21 mouse cellular contexts compared by ENCODE assay signal in genomic region chr5:43279774-43280173, GRCm38 (mm10).
"Had no signal": no experiment of that assay in that cellular context is flagged by ENCODE, and none has a peak within 500 bp of the region (broad histone marks: within the 10 kb centered on the region; RNA-seq: fewer than 3 reads in every experiment).

No protein-coding gene starts in this region.

- DNase-seq: kidney, adult 18-20 months; kidney, adult 9 months; kidney, postnatal 14 days; kidney, postnatal 4 days; left cerebral cortex, postnatal 4 days; lung, adult 18-20 months; lung, postnatal 10 days; lung, postnatal 36 days; right cerebral cortex, postnatal 14 days; right cerebral cortex, postnatal 4 days; thymus, postnatal 25 days had no signal

- H3K4me3 ChIP-seq: limb, embryonic 12.5 days; limb, embryonic 15.5 days; liver, embryonic 12.5 days; liver, embryonic 15.5 days; lung, embryonic 15.5 days; midbrain, embryonic 12.5 days; myocyte; neural tube, embryonic 13.5 days; stomach, embryonic 15.5 days had no signal

- H3K27ac ChIP-seq: limb, embryonic 12.5 days; limb, embryonic 15.5 days; liver, embryonic 12.5 days; liver, embryonic 15.5 days; lung, embryonic 15.5 days; midbrain, embryonic 12.5 days; neural tube, embryonic 13.5 days; stomach, embryonic 15.5 days had no signal

- H3K4me1 ChIP-seq: limb, embryonic 12.5 days; limb, embryonic 15.5 days; liver, embryonic 12.5 days; liver, embryonic 15.5 days; lung, embryonic 15.5 days; midbrain, embryonic 12.5 days; stomach, embryonic 15.5 days had no signal

- H3K36me3 ChIP-seq: limb, embryonic 12.5 days; limb, embryonic 15.5 days; stomach, embryonic 15.5 days had no signal

- H3K9me3 ChIP-seq: limb, embryonic 12.5 days; limb, embryonic 15.5 days; liver, embryonic 12.5 days; liver, embryonic 15.5 days; lung, embryonic 15.5 days; midbrain, embryonic 12.5 days; neural tube, embryonic 13.5 days; stomach, embryonic 15.5 days had no signal

- H3K4me2 ChIP-seq: limb, embryonic 12.5 days; limb, embryonic 15.5 days; liver, embryonic 12.5 days; liver, embryonic 15.5 days; lung, embryonic 15.5 days; midbrain, embryonic 12.5 days; neural tube, embryonic 13.5 days; stomach, embryonic 15.5 days had no signal

- H3K27me3 ChIP-seq: limb, embryonic 12.5 days; limb, embryonic 15.5 days; liver, embryonic 12.5 days; liver, embryonic 15.5 days; lung, embryonic 15.5 days; midbrain, embryonic 12.5 days; neural tube, embryonic 13.5 days; stomach, embryonic 15.5 days had no signal

- H3K9ac ChIP-seq: limb, embryonic 12.5 days; limb, embryonic 15.5 days; liver, embryonic 12.5 days; liver, embryonic 15.5 days; lung, embryonic 15.5 days; midbrain, embryonic 12.5 days; neural tube, embryonic 13.5 days; stomach, embryonic 15.5 days had no signal

- ATAC-seq: liver, embryonic 12.5 days; midbrain, embryonic 16.5 days had no signal
